Mouse (Mus musculus): Measurements from ENCODE around the gene Vat1.
"Not testable (repeated sequence)": the region's sequence is repeated elsewhere in the genome, so short reads cannot be mapped to it uniquely, and the experiment has no call there.

Gene Vat1

GRCm38 (mm10) chr11:101448274-101448746, 17.7 kb downstream of the Vat1 start, which contains the start of gene Ifi35:
Gene Ifi35 (plus strand): TSS chr11:101448407.
- in situ Hi-C loops (cut with MboI; ENCODE audit: low pct_unique_long_range_greater_than_20kb in 1 of 2, low sequenced_read_pairs in 2 of 2, unreplicated experiment in 1 of 2): no loop called here

- in situ Hi-C loops (cut with MboI; ENCODE audit: low pct_unique_long_range_greater_than_20kb in 1 of 2, low sequenced_read_pairs in 2 of 2, unreplicated experiment in 1 of 2): no loop called here
These were observed 18.2 kb downstream of the Vat1 start for GRCm38 (mm10) chr11:101447786-101448185.

GRCm38 (mm10) chr11:101446860-101447259, 19.2 kb downstream of the Vat1 start:
- in situ Hi-C loops (cut with MboI; ENCODE audit: low pct_unique_long_range_greater_than_20kb in 1 of 2, low sequenced_read_pairs in 2 of 2, unreplicated experiment in 1 of 2): not testable (repeated sequence)

GRCm38 (mm10) chr11:101446319-101446718, 19.7 kb downstream of the Vat1 start:
- in situ Hi-C loops (cut with MboI; ENCODE audit: low pct_unique_long_range_greater_than_20kb in 1 of 2, low sequenced_read_pairs in 2 of 2, unreplicated experiment in 1 of 2): no loop called here

- in situ Hi-C loops (cut with MboI; ENCODE audit: low pct_unique_long_range_greater_than_20kb in 1 of 2, low sequenced_read_pairs in 2 of 2, unreplicated experiment in 1 of 2): no loop called here
These were observed 23.3 kb downstream of the Vat1 start for GRCm38 (mm10) chr11:101442760-101443159.

GRCm38 (mm10) chr11:101442127-101442693, 23.8 kb downstream of the Vat1 start, which contains the start of gene Rpl27:
Gene Rpl27 (plus strand): TSS chr11:101442298.
- in situ Hi-C loops (cut with MboI; ENCODE audit: low pct_unique_long_range_greater_than_20kb in 1 of 2, low sequenced_read_pairs in 2 of 2, unreplicated experiment in 1 of 2): no loop called here

GRCm38 (mm10) chr11:101441450-101442126, 24.4 kb downstream of the Vat1 start:
- in situ Hi-C loops (cut with MboI; ENCODE audit: low pct_unique_long_range_greater_than_20kb in 1 of 2, low sequenced_read_pairs in 2 of 2, unreplicated experiment in 1 of 2): not testable (repeated sequence)

- in situ Hi-C loops (cut with MboI; ENCODE audit: low pct_unique_long_range_greater_than_20kb in 1 of 2, low sequenced_read_pairs in 2 of 2, unreplicated experiment in 1 of 2): not testable (repeated sequence)
These were observed 28.0 kb downstream of the Vat1 start for GRCm38 (mm10) chr11:101438006-101438405.

- in situ Hi-C loops (cut with MboI; ENCODE audit: low pct_unique_long_range_greater_than_20kb in 1 of 2, low sequenced_read_pairs in 2 of 2, unreplicated experiment in 1 of 2): no loop called here
These were observed 29.1 kb downstream of the Vat1 start for GRCm38 (mm10) chr11:101436916-101437315.

GRCm38 (mm10) chr11:101435831-101436230, 30.2 kb downstream of the Vat1 start:
- in situ Hi-C loops (cut with MboI; ENCODE audit: low pct_unique_long_range_greater_than_20kb in 1 of 2, low sequenced_read_pairs in 2 of 2, unreplicated experiment in 1 of 2): no loop called here

- in situ Hi-C loops (cut with MboI; ENCODE audit: low pct_unique_long_range_greater_than_20kb in 1 of 2, low sequenced_read_pairs in 2 of 2, unreplicated experiment in 1 of 2): no loop called here
These were observed 32.6 kb downstream of the Vat1 start for GRCm38 (mm10) chr11:101433396-101433795.

- in situ Hi-C loops (cut with MboI; ENCODE audit: low pct_unique_long_range_greater_than_20kb in 1 of 2, low sequenced_read_pairs in 2 of 2, unreplicated experiment in 1 of 2): no loop called here
These were observed 34.7 kb downstream of the Vat1 start for GRCm38 (mm10) chr11:101431327-101431726.

- in situ Hi-C loops (cut with MboI; ENCODE audit: low pct_unique_long_range_greater_than_20kb in 1 of 2, low sequenced_read_pairs in 2 of 2, unreplicated experiment in 1 of 2): no loop called here
These were observed 39.9 kb downstream of the Vat1 start for GRCm38 (mm10) chr11:101426165-101426564.

GRCm38 (mm10) chr11:101424925-101425813, 40.9 kb downstream of the Vat1 start, which contains the start of the genes Rundc1 and Ptges3l:
Gene Rundc1 (plus strand): TSS chr11:101425085.
Gene Ptges3l (minus strand): TSS chr11:101425333.
- in situ Hi-C loops (cut with MboI; ENCODE audit: low pct_unique_long_range_greater_than_20kb in 1 of 2, low sequenced_read_pairs in 2 of 2, unreplicated experiment in 1 of 2): no loop called here

- in situ Hi-C loops (cut with MboI; ENCODE audit: low pct_unique_long_range_greater_than_20kb in 1 of 2, low sequenced_read_pairs in 2 of 2, unreplicated experiment in 1 of 2): no loop called here
These were observed 41.8 kb downstream of the Vat1 start, which contains the start of gene Gm27029 for GRCm38 (mm10) chr11:101424105-101424851. Gene Gm27029 (minus strand): TSS chr11:101424796.

GRCm38 (mm10) chr11:101420148-101420547, 45.9 kb downstream of the Vat1 start:
- in situ Hi-C loops (cut with MboI; ENCODE audit: low pct_unique_long_range_greater_than_20kb in 1 of 2, low sequenced_read_pairs in 2 of 2, unreplicated experiment in 1 of 2): no loop called here

- in situ Hi-C loops (cut with MboI; ENCODE audit: low pct_unique_long_range_greater_than_20kb in 1 of 2, low sequenced_read_pairs in 2 of 2, unreplicated experiment in 1 of 2): no loop called here
These were observed 46.4 kb downstream of the Vat1 start for GRCm38 (mm10) chr11:101419610-101420009.

GRCm38 (mm10) chr11:101418991-101419390, 47.0 kb downstream of the Vat1 start:
- in situ Hi-C loops (cut with MboI; ENCODE audit: low pct_unique_long_range_greater_than_20kb in 1 of 2, low sequenced_read_pairs in 2 of 2, unreplicated experiment in 1 of 2): no loop called here
